Mouse (Mus musculus) adrenal gland, postnatal 25 days (tissue): Measurements from ENCODE around the gene Vmn1r31. TPM values are rescaled to one million over a fixed set of nuclear protein-coding genes. Genes with fewer than 3 reads are reported as not detected.

Experiments used
- DNase-seq: peaks from one replicate; pipeline ENCODE4 v3.0.0; 2021; ENCODE audit warnings: mixed read lengths
- long read RNA-seq: library from polyadenylated mRNA; stranded (forward); transcript quantifications from one replicate; pipeline ENCODE4 v2.0.0, GENCODE M21; 2021
- total RNA-seq: library from RNA; stranded (reverse); gene quantifications from 2 replicates; pipeline ENCODE4 v1.2.3, GENCODE M21; 2021

The Vmn1r31 gene
- not detected in 2 replicates for total RNA-seq
- long read RNA-seq, result 0 reads

DNA sequence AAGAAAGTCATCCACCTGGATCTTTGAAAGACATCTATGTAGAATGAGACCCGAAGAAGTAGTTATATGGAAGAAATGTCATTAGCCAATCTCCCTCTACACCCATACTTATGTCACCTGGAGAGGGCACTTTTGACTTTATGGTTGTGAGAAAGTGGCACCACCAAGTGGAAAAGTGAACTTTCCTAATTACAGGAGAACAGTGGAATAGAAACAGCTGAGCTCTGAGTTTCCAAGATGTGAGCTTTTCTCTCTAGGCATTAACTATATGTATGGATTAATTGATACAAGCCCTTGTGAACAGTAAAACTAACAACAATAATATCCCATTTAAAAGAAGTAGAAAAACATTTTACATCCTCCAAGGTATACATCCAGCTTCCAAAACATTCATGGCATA, at the start of gene Vmn1r31:
TSS of gene Vmn1r31 (minus strand) at position 101 of the 400 bp plus-strand sequence.
- no peak for DNase-seq

DNA sequence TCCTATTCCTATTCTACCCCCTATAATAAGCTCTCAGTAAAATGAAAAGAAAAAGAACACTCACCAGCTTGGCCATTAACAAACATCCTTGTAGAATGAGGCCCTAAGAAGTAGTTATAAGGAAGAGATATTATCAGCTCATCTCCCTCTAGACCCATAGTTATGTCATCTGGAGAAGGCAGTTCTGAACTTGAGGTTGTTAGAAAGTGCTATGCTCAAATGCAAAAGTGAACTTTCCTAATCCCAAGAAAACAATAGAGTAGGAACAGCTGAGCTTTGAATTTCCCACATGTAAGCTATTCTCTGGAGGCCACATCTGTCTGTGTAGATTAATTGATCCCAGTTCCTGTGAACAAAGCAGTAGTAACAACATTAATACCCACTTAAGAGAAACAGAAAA, 31.8 kb downstream of the Vmn1r31 start, which contains the start of gene Vmn1r30:
TSS of gene Vmn1r30 (minus strand) at position 101 of the 400 bp plus-strand sequence.
- no peak for DNase-seq

Other genes starting within 250 kb of the Vmn1r31 start
- gene Vmn1r28, start 213.3 kb downstream of the Vmn1r31 start, total RNA-seq, result not detected in 2 replicates
- gene Vmn1r29, start 173.8 kb downstream of the Vmn1r31 start, total RNA-seq, result not detected in 2 replicates
- not detected in 2 replicates for gene Vmn1r30, start 31.9 kb downstream of the Vmn1r31 start, total RNA-seq
- 21.1 and 31.8 TPM in 2 replicates for gene Abcg2, start 109.2 kb upstream of the Vmn1r31 start, total RNA-seq